Mouse (Mus musculus) left cerebral cortex, adult 2 months (tissue): ENCODE data around the gene Rasgrp2. TPM values are rescaled to one million over a fixed set of nuclear protein-coding genes. Genes with fewer than 3 reads are reported as not detected.

Source experiments
- DNase-seq, 2 experiments: peaks; one replicate each; pipeline ENCODE4 v3.0.0; 2021 to 2022; ENCODE audit warnings: low spot score in 2 of 2, mixed read lengths in 1 of 2; ENCODE audit errors: extremely low spot score in 1 of 2
- H3K27ac ChIP-seq: fragments of 200-600 bp; 2 replicates; pipeline ENCODE4 v1.8.1; 2022
- H3K4me3 ChIP-seq: fragments of 200-600 bp; 2 replicates; pipeline ENCODE4 v1.8.1; 2022
- CTCF ChIP-seq: fragments of 200-600 bp; IDR thresholded peaks from 2 replicates; pipeline ENCODE4 v1.8.1; 2022; ENCODE audit warnings: antibody characterized with exemption, mild to moderate bottlenecking, moderate library complexity
- intact Hi-C: fragments of 180-260 bp; cut with DNase I; formaldehyde crosslinking; loops from one replicate; pipeline ENCODE4 v1.15.1; 2025
- total RNA-seq, 2 experiments: library from RNA; stranded (reverse); gene quantifications; 2 replicates each; pipeline ENCODE4 v1.2.3; 2021

Rasgrp2 gene
- total RNA-seq, 2 experiments from 2014 or later = 61.1 to 72.2 TPM

GRCm38 (mm10) chr19:6400096-6401086, 1.3 kb downstream of the Rasgrp2 start:
- intact Hi-C loops = no loop called here
- TF ChIP-seq CTCF = no peak; the same call in none of the 2 replicates
- DNase-seq = peak in 1 of 2 experiments; percentile 14

GRCm38 (mm10) chr19:6401131-6401815, 2.1 kb downstream of the Rasgrp2 start:
- intact Hi-C loops = no loop called here

More at GRCm38 (mm10) chr19:6400096-6401086, 1.3 kb downstream of the Rasgrp2 start:
- H3K4me3 ChIP-seq = peak overlapping the region; percentile 53
- H3K27ac ChIP-seq = peak overlapping the region; percentile 49

GRCm38 (mm10) chr19:6401951-6402350, 2.8 kb downstream of the Rasgrp2 start:
- no peak overlapping the region for H3K27ac ChIP-seq
- H3K4me3 ChIP-seq = peak overlapping the region; percentile 53
- TF ChIP-seq CTCF = no peak
- intact Hi-C loops = no loop called here
- peak in 1 of 2 experiments; percentile 10 for DNase-seq

More at GRCm38 (mm10) chr19:6401131-6401815, 2.1 kb downstream of the Rasgrp2 start:
- peak; percentile 63 to 67 for DNase-seq
- TF ChIP-seq CTCF = peak; percentile 81
- Histone ChIP-seq H3K4me3 (peak overlapping the region; percentile 53), H3K27ac (no peak overlapping the region)

- no peak for DNase-seq
- Histone ChIP-seq H3K27ac (no peak overlapping the region), H3K4me3 (no peak overlapping the region)
- intact Hi-C loops = no loop called here
- no peak for TF ChIP-seq CTCF
These were observed 4.7 kb downstream of the Rasgrp2 start for GRCm38 (mm10) chr19:6403869-6404268.

GRCm38 (mm10) chr19:6405433-6405832, 6.3 kb downstream of the Rasgrp2 start:
- intact Hi-C loops = no loop called here
- H3K27ac ChIP-seq = no peak overlapping the region
- TF ChIP-seq CTCF = no peak
- DNase-seq = no peak
- H3K4me3 ChIP-seq = no peak overlapping the region

- intact Hi-C loops = no loop called here
These were observed 8.0 kb downstream of the Rasgrp2 start for GRCm38 (mm10) chr19:6407109-6407508.

GRCm38 (mm10) chr19:6407816-6408510, 8.8 kb downstream of the Rasgrp2 start:
- Histone ChIP-seq H3K4me3 (no peak overlapping the region), H3K27ac (no peak overlapping the region)
- intact Hi-C loops = no loop called here
- DNase-seq = no peak
- no peak for TF ChIP-seq CTCF

More at GRCm38 (mm10) chr19:6407109-6407508, 8.0 kb downstream of the Rasgrp2 start:
- no peak for TF ChIP-seq CTCF
- DNase-seq = no peak
- Histone ChIP-seq H3K4me3 (no peak overlapping the region), H3K27ac (no peak overlapping the region)

GRCm38 (mm10) chr19:6408749-6409148, 9.6 kb downstream of the Rasgrp2 start:
- DNase-seq = no peak
- Histone ChIP-seq H3K4me3 (no peak overlapping the region), H3K27ac (no peak overlapping the region)
- TF ChIP-seq CTCF = no peak
- intact Hi-C loops = no loop called here

- DNase-seq = no peak
- no peak overlapping the region for H3K27ac ChIP-seq
- intact Hi-C loops = no loop called here
- TF ChIP-seq CTCF = no peak
- H3K4me3 ChIP-seq = no peak overlapping the region
These were observed 10.0 kb downstream of the Rasgrp2 start for GRCm38 (mm10) chr19:6409176-6409575.

- TF ChIP-seq CTCF = no peak
- Histone ChIP-seq H3K27ac (no peak overlapping the region), H3K4me3 (no peak overlapping the region)
- intact Hi-C loops = no loop called here
- DNase-seq = no peak
These were observed 10.8 kb downstream of the Rasgrp2 start for GRCm38 (mm10) chr19:6409936-6410335.

GRCm38 (mm10) chr19:6412798-6413197, 13.7 kb downstream of the Rasgrp2 start:
- Histone ChIP-seq H3K27ac (no peak overlapping the region), H3K4me3 (no peak overlapping the region)
- intact Hi-C loops = no loop called here
- no peak for DNase-seq
- TF ChIP-seq CTCF = no peak
